Mouse (Mus musculus) brain, adult 2 months (tissue): ENCODE measurements around the gene Cdh4.

Experiments used
- DNase-seq: peaks from one replicate; pipeline ENCODE4 v3.0.0; 2011; ENCODE audit warnings: low read depth, low spot score

Cdh4 gene

DNA sequence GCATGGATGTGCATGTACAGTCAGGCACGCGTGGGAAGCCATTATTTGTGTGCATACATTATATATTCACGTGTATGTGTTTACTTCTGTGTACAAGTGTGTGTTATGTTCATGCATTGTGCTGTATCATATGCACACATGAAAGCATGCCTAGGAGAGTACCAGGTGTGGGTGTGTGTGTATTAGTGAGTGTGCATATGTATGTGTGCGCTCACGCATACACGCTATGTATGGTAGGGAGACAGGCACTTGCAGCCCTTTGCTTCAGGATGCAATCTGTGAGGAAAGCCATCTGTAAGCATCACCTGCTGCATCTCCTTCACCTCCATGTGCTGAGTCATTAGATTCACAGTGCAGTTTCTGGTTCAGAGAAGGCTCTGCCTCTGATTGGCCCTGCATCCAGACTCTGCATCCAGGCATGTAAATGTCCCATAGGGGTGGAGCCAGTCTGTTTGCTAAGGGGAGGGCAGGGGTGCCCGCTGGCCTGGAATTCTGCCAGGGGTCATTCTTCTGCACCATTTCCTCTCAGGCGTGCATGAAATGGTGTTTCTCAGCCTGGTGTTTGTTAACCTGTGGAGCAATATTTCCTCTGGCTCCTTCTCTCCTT, 25.7 kb downstream of the Cdh4 start:
- peak; percentile 50 for DNase-seq

GRCm38 (mm10) chr2:179476622-179477021, 34.4 kb downstream of the Cdh4 start:
- DNase-seq, result no peak

- DNase-seq, result no peak
Observed at GRCm38 (mm10) chr2:179480800-179481200, 38.6 kb downstream of the Cdh4 start.

DNA sequence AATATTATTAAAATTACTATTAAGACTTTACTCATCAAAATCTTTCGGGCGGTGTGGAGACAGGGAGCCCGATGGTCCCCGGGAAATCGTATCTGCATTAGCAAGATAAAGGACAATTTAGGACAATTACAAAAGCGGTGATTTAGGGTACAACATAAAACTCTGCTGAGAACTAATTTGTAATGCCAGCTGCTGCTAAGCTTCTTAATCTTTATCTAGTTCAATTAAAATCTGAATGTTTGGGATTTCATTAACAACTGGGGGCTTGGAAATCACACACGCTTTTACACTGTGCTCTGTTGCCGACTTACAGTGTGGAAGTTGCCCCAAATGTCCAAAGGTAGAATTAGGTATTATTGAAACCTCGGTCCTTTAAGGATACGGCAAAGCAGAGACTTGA, 39.1 kb downstream of the Cdh4 start:
- no peak for DNase-seq

GRCm38 (mm10) chr2:179488526-179489139, 46.4 kb downstream of the Cdh4 start:
- DNase-seq, result no peak

GRCm38 (mm10) chr2:179491891-179492290, 49.7 kb downstream of the Cdh4 start:
- no peak for DNase-seq

GRCm38 (mm10) chr2:179494276-179494675, 52.0 kb downstream of the Cdh4 start:
- no peak for DNase-seq

- DNase-seq, result peak; percentile 48
Observed at GRCm38 (mm10) chr2:179510439-179510838, 68.2 kb downstream of the Cdh4 start.

DNA sequence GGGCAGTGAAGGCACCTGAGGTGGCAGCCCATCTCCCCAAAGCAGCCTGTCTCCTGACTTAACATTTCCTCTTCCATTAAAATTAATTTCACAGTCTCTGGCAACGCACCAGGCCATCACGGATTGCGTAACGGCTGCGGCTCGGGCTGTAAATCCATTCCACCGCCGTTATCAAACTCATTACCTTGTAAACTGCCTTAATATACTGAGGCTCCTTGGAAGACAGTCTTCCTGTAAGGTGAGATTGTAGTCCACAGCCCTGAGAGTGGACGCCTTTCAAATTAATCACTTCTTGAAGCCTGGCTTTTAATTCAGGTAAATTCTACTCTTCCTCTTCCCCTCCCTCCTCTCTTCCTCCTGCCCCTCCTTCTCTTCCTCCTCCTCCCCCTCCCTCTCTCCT, 74.3 kb downstream of the Cdh4 start:
- no peak for DNase-seq

GRCm38 (mm10) chr2:179518456-179519032, 76.3 kb downstream of the Cdh4 start:
- DNase-seq, result peak; percentile 64

DNA sequence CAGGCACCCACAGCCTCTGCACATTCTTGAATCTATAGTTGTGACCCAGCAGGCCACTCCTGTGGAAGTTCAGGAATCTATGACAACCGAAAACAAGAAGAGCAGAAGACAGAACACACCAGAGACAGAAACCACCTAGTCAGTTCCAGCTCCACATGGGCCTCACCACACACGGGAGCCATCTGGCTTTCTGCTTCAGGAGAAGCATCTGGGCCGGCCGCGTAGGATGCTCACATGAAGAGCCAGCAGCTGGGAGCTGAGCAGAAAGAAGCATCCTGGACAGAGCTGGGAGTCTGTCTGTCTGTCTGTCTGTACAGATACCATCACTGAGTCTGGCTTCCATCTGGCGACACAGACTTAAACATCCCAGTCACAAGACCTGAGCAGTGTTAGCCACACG, 76.9 kb downstream of the Cdh4 start:
- peak; percentile 81 for DNase-seq

DNA sequence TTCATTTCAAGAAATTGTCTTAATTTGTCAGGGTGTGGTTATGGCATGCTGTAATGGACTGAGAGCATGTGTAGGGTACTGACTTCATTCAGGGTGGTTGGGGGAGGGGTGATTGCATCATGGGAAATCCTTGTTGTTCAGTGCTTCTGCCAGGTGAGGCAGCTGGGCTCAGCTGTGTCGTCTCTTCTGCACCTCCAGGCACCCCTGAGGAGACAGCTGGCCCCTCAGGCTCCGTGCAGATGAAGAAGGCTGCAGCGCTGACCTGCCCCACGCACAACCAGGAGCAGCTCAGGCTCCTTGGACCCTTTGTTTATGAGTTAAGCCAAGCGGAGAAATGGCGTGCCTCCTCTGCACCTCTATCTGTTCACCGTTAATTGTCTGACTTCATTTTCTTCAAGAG, 77.7 kb downstream of the Cdh4 start:
- no peak for DNase-seq

DNA sequence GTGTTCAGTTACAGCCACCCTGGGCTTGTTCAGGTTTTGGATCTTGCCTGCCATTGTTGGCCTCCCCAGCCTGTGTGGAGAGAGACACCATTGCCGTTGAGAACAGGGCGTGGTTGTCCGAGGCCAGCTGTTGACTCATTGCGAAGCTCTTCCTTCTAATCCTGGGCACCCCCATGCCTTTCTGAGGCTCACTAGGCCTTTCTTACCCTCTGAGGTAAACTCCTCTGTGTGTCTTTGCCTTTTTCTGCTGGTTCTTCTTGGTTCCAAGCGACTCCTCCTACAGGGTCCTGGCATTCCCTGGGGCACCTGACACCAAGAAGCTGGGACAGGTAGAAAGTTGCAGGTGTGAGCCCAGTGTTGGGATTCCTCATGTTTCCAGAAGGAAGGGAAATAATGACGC, 78.7 kb downstream of the Cdh4 start:
- no peak for DNase-seq

DNA sequence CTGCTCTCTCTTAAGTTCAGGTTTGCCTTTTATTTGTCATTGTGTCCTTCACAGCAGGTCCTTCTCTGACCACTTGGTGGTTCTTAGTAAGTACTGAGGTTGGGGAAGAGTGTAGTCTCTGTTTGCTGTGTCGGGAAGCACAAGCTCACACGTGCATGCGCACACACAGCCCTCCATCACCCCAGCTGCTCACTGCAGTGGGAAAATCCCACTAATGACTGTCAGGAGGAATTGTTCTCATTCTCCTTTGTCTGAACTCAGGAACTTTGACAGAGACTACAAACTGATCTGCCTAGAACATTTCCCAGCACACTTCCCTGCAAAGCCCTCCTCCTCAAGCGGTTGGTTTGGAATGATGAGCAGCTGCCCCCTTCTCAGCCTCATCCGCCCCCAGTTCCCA, 79.2 kb downstream of the Cdh4 start:
- DNase-seq, result no peak

GRCm38 (mm10) chr2:179522141-179522540, 79.9 kb downstream of the Cdh4 start:
- DNase-seq, result peak; percentile 33

DNA sequence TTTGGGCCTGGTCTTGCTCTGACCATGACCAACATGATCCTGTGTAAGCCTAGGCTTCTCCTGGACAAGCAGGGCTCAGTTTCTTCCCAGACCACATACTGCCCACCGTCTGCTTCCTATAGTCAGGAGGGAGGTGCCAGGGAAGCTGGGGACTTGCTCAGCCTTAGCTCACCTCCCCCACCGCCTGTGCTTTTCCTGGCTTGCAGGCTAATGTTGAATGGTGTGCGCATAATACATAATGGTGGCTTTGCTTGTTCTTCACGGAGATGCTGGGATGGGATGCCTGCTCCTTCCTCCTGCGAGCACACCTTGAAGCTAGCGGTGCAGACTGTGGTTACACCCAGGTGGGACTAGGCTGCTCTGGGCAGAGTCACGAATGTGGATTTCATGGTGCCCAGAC, 84.7 kb downstream of the Cdh4 start:
- no peak for DNase-seq

DNA sequence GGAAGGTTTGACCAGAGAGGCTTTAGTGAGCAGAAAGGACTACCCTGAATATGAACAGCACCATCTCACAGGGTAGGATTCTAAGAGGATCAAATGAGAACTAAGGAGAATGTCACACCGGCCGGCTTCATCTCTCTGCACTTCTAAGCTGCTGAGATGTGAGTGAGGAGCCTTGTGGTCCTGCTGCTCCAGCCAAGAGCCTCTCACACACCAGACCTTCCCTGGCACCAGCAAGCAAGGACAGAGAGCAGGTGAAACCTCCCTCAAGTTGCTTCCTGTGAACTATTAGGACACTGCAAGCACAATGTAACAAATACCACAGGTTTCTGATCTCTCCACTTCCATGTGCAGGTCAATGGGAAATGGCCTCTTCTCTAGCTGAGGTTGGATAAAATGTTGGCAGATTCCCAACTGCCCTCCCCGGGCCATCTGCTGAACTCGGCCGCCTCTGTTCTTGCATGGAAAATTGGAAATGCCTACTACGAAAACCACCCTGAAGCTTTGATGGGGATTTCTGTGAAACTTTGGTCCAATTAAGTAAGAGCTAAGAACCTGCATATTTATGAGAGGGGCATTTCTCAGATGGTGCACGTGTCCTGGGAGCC, 88.3 kb downstream of the Cdh4 start:
- peak; percentile 86 for DNase-seq

- DNase-seq, result peak; percentile 55
Observed at GRCm38 (mm10) chr2:179533196-179533595, 91.0 kb downstream of the Cdh4 start.

DNA sequence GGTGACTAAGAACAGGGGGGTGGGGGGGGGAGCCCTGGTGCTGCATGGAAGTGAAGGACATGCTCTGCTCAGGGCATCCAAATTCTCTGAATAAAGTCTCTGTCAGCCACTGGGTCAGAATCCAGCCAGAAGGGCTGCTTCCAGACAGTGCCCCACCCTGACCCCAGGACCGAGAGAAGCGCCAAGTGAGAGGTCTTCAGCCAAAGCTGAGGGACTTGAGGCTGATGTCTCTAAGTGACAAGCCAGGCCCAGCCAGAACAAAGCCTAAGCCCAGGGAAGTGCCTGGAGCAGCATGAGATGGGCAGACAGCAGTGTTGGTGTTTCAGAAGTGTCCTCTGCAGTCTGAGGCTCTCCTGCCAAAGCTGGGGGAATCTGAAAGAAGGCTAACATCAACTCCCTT, 91.7 kb downstream of the Cdh4 start:
- DNase-seq, result no peak

GRCm38 (mm10) chr2:179535204-179535603, 93.0 kb downstream of the Cdh4 start:
- no peak for DNase-seq

DNA sequence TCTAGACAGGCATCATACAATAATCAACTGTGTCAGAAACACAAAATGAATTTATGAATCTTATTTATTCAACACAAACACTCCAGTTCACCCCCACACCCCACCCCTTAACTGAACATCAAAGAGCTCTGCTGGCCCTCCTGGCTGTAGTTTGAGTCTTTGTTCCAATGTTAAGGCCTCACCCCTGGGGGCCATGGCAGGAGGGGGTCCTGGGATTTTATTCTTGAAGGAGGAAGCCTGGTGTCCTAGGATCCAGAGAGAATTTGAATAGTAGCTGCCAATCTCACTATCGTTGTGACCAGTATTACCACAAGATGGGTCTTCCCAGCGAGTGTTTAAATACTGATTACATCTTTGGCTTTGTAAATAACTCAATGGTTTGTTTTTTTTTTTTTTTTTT, 94.5 kb downstream of the Cdh4 start:
- no peak for DNase-seq

- DNase-seq, result peak; percentile 84
Observed at GRCm38 (mm10) chr2:179537390-179537789, 95.2 kb downstream of the Cdh4 start.
